Mouse (Mus musculus) liver, adult 2 months (tissue): ENCODE measurements at regions not wholly inside any gene's neighbourhood (a gene's known extent, or its start where the extent isn't known, plus 50 kb on each side); places are given as distances from the start of the nearest gene placed in this dataset.

ENCODE experiments used
- CTCF ChIP-seq: fragments of 200-500 bp; IDR thresholded peaks from 2 replicates; pipeline ENCODE4 v1.5.1; 2011; ENCODE audit warnings: low read depth, low read length, control low read depth
- POLR2A ChIP-seq: fragments of 200-500 bp; IDR thresholded peaks from 2 replicates; pipeline ENCODE4 v1.6.1; 2011; ENCODE audit warnings: low read length, control low read depth; ENCODE audit not compliant: insufficient read depth; ENCODE audit errors: extremely low read depth

DNA sequence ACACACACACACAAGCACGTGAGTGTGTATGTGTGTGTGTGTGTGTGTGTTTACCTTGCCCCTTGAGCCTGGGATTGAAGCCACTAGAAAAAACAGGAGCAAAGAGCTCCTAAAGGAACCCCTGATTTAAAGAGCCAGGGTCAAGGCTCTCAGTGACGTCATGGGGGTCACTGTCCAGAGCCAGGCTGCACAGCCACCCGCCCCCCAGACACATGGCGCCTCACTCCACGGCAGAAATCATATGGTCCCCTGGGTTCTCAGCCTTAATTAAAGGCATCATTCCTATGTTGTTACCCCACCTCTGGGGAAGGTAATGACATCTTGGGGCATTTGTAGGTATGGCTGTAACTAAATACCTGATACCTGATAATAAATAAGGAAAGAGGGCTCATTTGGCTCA is 224.9 kb upstream of the Irx5 start:
- TF ChIP-seq POLR2A (no peak), CTCF (no peak)
